Comparison of ENCODE assay signal across 17 mouse cellular contexts in the genomic region with DNA sequence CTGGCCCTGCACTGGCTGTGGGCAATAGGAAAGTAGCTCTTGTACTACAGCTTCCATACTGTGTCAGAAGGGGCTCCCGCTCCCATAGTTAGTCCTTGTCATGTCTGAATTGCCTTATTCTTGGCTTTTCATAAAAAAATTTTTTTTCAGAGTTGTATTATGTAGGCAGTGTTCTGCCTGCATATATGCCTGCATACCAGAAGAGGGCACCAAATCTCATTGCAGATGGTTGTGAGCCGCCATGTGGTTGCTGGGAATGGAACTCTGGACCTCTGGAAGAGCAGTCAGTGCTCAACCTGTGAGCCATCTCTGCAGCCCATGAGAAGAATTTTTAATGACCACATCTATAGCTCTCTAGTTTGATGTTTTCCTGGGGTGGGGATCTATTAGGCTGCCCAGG. TPM values are rescaled to one million over a fixed set of nuclear protein-coding genes. Genes with fewer than 3 reads are reported as not detected.
DNase-seq lines count a peak whose midpoint lies in the region; ATAC-seq and TF ChIP-seq lines count a peak whose summit lies in the region.
"Had no signal": no experiment of that assay in that cellular context is flagged by ENCODE, and none has a peak within 500 bp of the region (broad histone marks: within the 10 kb centered on the region; RNA-seq: fewer than 3 reads in every experiment).

No protein-coding gene starts in this region.

- no peaks in the 10 kb centered on the region for H3K27me3 ChIP-seq in intestine, postnatal 0 days (replicated peaks; ENCODE audit: control insufficient read depth, insufficient read depth, low read length)
- no peaks in the 10 kb centered on the region for H3K27me3 ChIP-seq in intestine, embryonic 15.5 days (replicated peaks)
- H3K27me3 ChIP-seq in lung, postnatal 0 days (replicated peaks; ENCODE audit: insufficient read depth, low read length): no peaks in the 10 kb centered on the region
- no peaks in the 10 kb centered on the region for H3K27me3 ChIP-seq in MEL (ENCODE audit: control insufficient read depth in 1 of 2, insufficient read depth in 2 of 2, low read length in 2 of 2)
- H3K27me3 ChIP-seq: liver, embryonic 15.5 days; midbrain, embryonic 15.5 days had no signal

- ATAC-seq in intestine, postnatal 0 days: no peak
- ATAC-seq in intestine, embryonic 15.5 days: no peak
- no peak for ATAC-seq in lung, postnatal 0 days
- ATAC-seq: midbrain, embryonic 15.5 days had no signal

- TF ChIP-seq CTCF in intestine, postnatal 0 days (IDR thresholded peaks at IDR 0.05; ENCODE audit: low read depth): peak; percentile 46
- TF ChIP-seq CTCF in lung, postnatal 0 days (IDR thresholded peaks at IDR 0.05): peak; percentile 29
- TF ChIP-seq CTCF in MEL (IDR thresholded peaks at IDR 0.05 in 2 of 3, conservative IDR thresholded peaks at IDR 0.05 in 1 of 3; ENCODE audit: control insufficient read depth in 1 of 3, insufficient read depth in 1 of 3, low read depth in 2 of 3, low read length in 3 of 3, poor library complexity in 1 of 3, severe bottlenecking in 1 of 3): peak; percentile 36 to 45 (median 41); a peak in 5 of 6 replicates
- 0 out of 2 replicates have a peak, but pooled peaks have one; percentile 1 for TF ChIP-seq CTCF in brain, embryonic 14.5 days (IDR thresholded peaks at IDR 0.05; ENCODE audit: borderline replicate concordance, extremely low read depth, insufficient read depth, insufficient read length)

- no peak for TF ChIP-seq POLR2A in MEL (IDR thresholded peaks at IDR 0.05; ENCODE audit: control insufficient read depth in 1 of 2, insufficient read depth in 1 of 2, low read depth in 1 of 2, low read length in 2 of 2, poor library complexity in 1 of 2)
- no peak for TF ChIP-seq POLR2A in brain, embryonic 14.5 days (IDR thresholded peaks at IDR 0.05; ENCODE audit: borderline replicate concordance, extremely low read depth, insufficient read depth, insufficient read length, poor library complexity, severe bottlenecking)

- H3K4me1 ChIP-seq in intestine, postnatal 0 days (replicated peaks; ENCODE audit: control insufficient read depth, insufficient read depth, low read length): 0 out of 2 replicates have a peak, but pooled peaks cover 2% of the 10 kb centered on the region
- peaks cover 9% of the 10 kb centered on the region; the same call in 1 of the 2 replicates for H3K4me1 ChIP-seq in intestine, embryonic 15.5 days (replicated peaks)
- no peaks in the 10 kb centered on the region for H3K4me1 ChIP-seq in lung, postnatal 0 days (ENCODE audit: insufficient read depth, low read depth, low read length)
- H3K4me1 ChIP-seq in MEL (ENCODE audit: control insufficient read depth in 1 of 2, insufficient read depth in 2 of 2, low read length in 2 of 2): peaks cover 12 to 22% of the 10 kb centered on the region in 2 experiments
- H3K4me1 ChIP-seq: midbrain, embryonic 15.5 days had no signal

- H3K9me3 ChIP-seq in intestine, postnatal 0 days (ENCODE audit: control insufficient read depth): no peaks in the 10 kb centered on the region
- H3K9me3 ChIP-seq in intestine, embryonic 15.5 days: no peaks in the 10 kb centered on the region
- no peaks in the 10 kb centered on the region for H3K9me3 ChIP-seq in lung, postnatal 0 days (ENCODE audit: low read length)
- no peaks in the 10 kb centered on the region for H3K9me3 ChIP-seq in MEL (replicated peaks; ENCODE audit: insufficient read depth, low read length)
- H3K9me3 ChIP-seq: heart, embryonic 10.5 days; liver, embryonic 15.5 days; midbrain, embryonic 15.5 days had no signal

- WGBS in intestine, postnatal 0 days: 100% methylated on average over 2 of the region's 2 CpGs
- 95% methylated on average over 2 of the region's 2 CpGs for WGBS in intestine, embryonic 15.5 days
- 96% methylated on average over 2 of the region's 2 CpGs for WGBS in lung, postnatal 0 days

- no peaks in the 10 kb centered on the region for H3K36me3 ChIP-seq in intestine, postnatal 0 days (ENCODE audit: control insufficient read depth, insufficient read depth)
- peaks cover 5% of the 10 kb centered on the region; the same call in 1 of the 2 replicates for H3K36me3 ChIP-seq in intestine, embryonic 15.5 days
- no peaks in the 10 kb centered on the region for H3K36me3 ChIP-seq in lung, postnatal 0 days (ENCODE audit: insufficient read depth, low read length)
- peaks cover 11 to 28% of the 10 kb centered on the region in 2 experiments for H3K36me3 ChIP-seq in MEL (ENCODE audit: control insufficient read depth in 1 of 2, insufficient read depth in 2 of 2, low read length in 2 of 2)
- H3K36me3 ChIP-seq: midbrain, embryonic 15.5 days had no signal

- peaks cover 60% of the 10 kb centered on the region for H3K79me2 ChIP-seq in MEL (ENCODE audit: control insufficient read depth, insufficient read depth, low read length, poor library complexity)

- no peak for DNase-seq in lung, postnatal 0 days (ENCODE audit: low spot score)
- no peak for DNase-seq in lung, postnatal 10 days
- DNase-seq in MEL (ENCODE audit: low read depth, low spot score): no peak
- no peak for DNase-seq in brain, embryonic 14.5 days (ENCODE audit: low read depth)
- no peak for DNase-seq in kidney, postnatal 4 days
- DNase-seq: adrenal gland, postnatal 10 days; cerebellum, adult 9-11 months; gastrocnemius, postnatal 14 days; kidney, adult 9 months; lung, postnatal 4 days; right cerebral cortex, adult 18-20 months; spleen, adult 18-20 months had no signal

- no peak for TF ChIP-seq RAD21 in MEL (IDR thresholded peaks at IDR 0.05; ENCODE audit: low read depth, low read length)

- H3K4me2 ChIP-seq in intestine, postnatal 0 days (replicated peaks; ENCODE audit: low read depth): no peak overlapping the region
- no peak overlapping the region for H3K4me2 ChIP-seq in intestine, embryonic 15.5 days (replicated peaks)
- H3K4me2 ChIP-seq in lung, postnatal 0 days (replicated peaks; ENCODE audit: low read depth, low read length): no peak overlapping the region
- H3K4me2 ChIP-seq: liver, embryonic 15.5 days; midbrain, embryonic 15.5 days had no signal

- no peak overlapping the region for H3K9ac ChIP-seq in intestine, postnatal 0 days (ENCODE audit: low read depth, low read length)
- H3K9ac ChIP-seq in intestine, embryonic 15.5 days: no peak overlapping the region
- no peak overlapping the region for H3K9ac ChIP-seq in lung, postnatal 0 days (replicated peaks; ENCODE audit: low read depth)
- no peak overlapping the region for H3K9ac ChIP-seq in MEL (ENCODE audit: control insufficient read depth, low read depth, low read length, poor library complexity, severe bottlenecking)
- H3K9ac ChIP-seq: liver, embryonic 15.5 days; midbrain, embryonic 15.5 days had no signal

- H3K27ac ChIP-seq in intestine, postnatal 0 days (ENCODE audit: low read depth, low read length): no peak overlapping the region
- H3K27ac ChIP-seq in intestine, embryonic 15.5 days: no peak overlapping the region
- H3K27ac ChIP-seq in lung, postnatal 0 days (ENCODE audit: low read length): no peak overlapping the region
- H3K27ac ChIP-seq in MEL (ENCODE audit: control insufficient read depth, low read depth, low read length): no peak overlapping the region
- H3K27ac ChIP-seq: heart, embryonic 10.5 days; liver, embryonic 15.5 days; midbrain, embryonic 15.5 days had no signal

- no peak for TF ChIP-seq EP300 in lung, postnatal 0 days (IDR thresholded peaks at IDR 0.05)
- TF ChIP-seq EP300 in MEL (IDR thresholded peaks at IDR 0.05; ENCODE audit: low read depth in 1 of 2, low read length in 2 of 2): no peak

- H3K4me3 ChIP-seq in intestine, postnatal 0 days (ENCODE audit: low read depth, low read length): no peak overlapping the region
- H3K4me3 ChIP-seq in intestine, embryonic 15.5 days (replicated peaks): no peak overlapping the region
- no peak overlapping the region for H3K4me3 ChIP-seq in lung, postnatal 0 days (ENCODE audit: low read depth, low read length)
- no peak overlapping the region for H3K4me3 ChIP-seq in MEL (ENCODE audit: control insufficient read depth in 1 of 2, insufficient read depth in 1 of 2, low read depth in 2 of 2, low read length in 2 of 2)
- H3K4me3 ChIP-seq: heart, embryonic 10.5 days; liver, embryonic 15.5 days; midbrain, embryonic 15.5 days had no signal

TF ChIP-seq in MEL, 35 proteins besides CTCF, POLR2A, EP300 and RAD21:
- TF ChIP-seq ZNF384 (IDR thresholded peaks at IDR 0.05; ENCODE audit: low read depth, low read length) (no peak), ZC3H11A (IDR thresholded peaks at IDR 0.05; ENCODE audit: low read depth, low read length) (no peak), TCF12 (IDR thresholded peaks at IDR 0.05; ENCODE audit: low read depth, low read length) (no peak), MAX (IDR thresholded peaks at IDR 0.05; ENCODE audit: low read length) (no peak), SMC3 (IDR thresholded peaks at IDR 0.05; ENCODE audit: low read depth, low read length) (no peak), MYC (IDR thresholded peaks at IDR 0.05; ENCODE audit: low read depth, low read length) (no peak), ZKSCAN1 (IDR thresholded peaks at IDR 0.05; ENCODE audit: low read depth, low read length) (no peak), ELF1 (IDR thresholded peaks at IDR 0.05; ENCODE audit: low read depth, low read length) (no peak), USF2 (IDR thresholded peaks at IDR 0.05; ENCODE audit: borderline replicate concordance in 1 of 2, insufficient read depth in 1 of 2, low read depth in 1 of 2, low read length in 2 of 2) (no peak), GATA1 (IDR thresholded peaks at IDR 0.05; ENCODE audit: low read depth, low read length) (no peak), GABPA (IDR thresholded peaks at IDR 0.05; ENCODE audit: low read depth, low read length) (no peak), RCOR1 (IDR thresholded peaks at IDR 0.05; ENCODE audit: low read depth, low read length) (no peak), USF1 (IDR thresholded peaks at IDR 0.05; ENCODE audit: low read depth, low read length) (no peak), E2F4 (IDR thresholded peaks at IDR 0.05; ENCODE audit: borderline replicate concordance, low read depth, low read length) (no peak), KAT2A (conservative IDR thresholded peaks at IDR 0.05; ENCODE audit: low read depth, low read length) (no peak), ZMIZ1 (IDR thresholded peaks at IDR 0.05; ENCODE audit: low read depth, low read length) (no peak)

RNA-seq across cellular contexts. Expression of a gene that starts 13.9 kb away (rescaled TPM):
- polyA plus RNA-seq in intestine, postnatal 0 days (2015; fragmentation: Nextera tagmentation; extraction: Ambion mirVana): 73.1 and 73.8 TPM in 2 replicates
- 54.7 and 56.5 TPM in 2 replicates for polyA plus RNA-seq in intestine, embryonic 15.5 days (2015; fragmentation: Nextera tagmentation; extraction: Ambion mirVana)
- 54.4 and 57.0 TPM in 2 replicates for polyA plus RNA-seq in lung, postnatal 0 days (2015; fragmentation: Nextera tagmentation; extraction: Ambion mirVana)
- 119 and 127 TPM in 2 replicates for total RNA-seq in MEL (2012; rRNA removed)
- polyA plus RNA-seq in MEL (2012; ENCODE audit: insufficient read depth in 1 of 2, insufficient read length in 2 of 2, low read depth in 1 of 2, low replicate concordance in 2 of 2, missing spikeins in 1 of 2): 100 to 1,000 TPM in 1 of 2 experiments, not detected in 1; 111 TPM
- 113 and 137 TPM in 2 replicates for polyA plus RNA-seq in brain, embryonic 14.5 days (2012; rRNA removed)
